Mouse (Mus musculus): ENCODE results near the gene Babam2. TPM values are rescaled to one million over a fixed set of nuclear protein-coding genes. Genes with fewer than 3 reads are reported as not detected.

Babam2 gene
- total RNA-seq, 2 experiments from 2014 or later: 24.9 to 30.9 TPM

DNA sequence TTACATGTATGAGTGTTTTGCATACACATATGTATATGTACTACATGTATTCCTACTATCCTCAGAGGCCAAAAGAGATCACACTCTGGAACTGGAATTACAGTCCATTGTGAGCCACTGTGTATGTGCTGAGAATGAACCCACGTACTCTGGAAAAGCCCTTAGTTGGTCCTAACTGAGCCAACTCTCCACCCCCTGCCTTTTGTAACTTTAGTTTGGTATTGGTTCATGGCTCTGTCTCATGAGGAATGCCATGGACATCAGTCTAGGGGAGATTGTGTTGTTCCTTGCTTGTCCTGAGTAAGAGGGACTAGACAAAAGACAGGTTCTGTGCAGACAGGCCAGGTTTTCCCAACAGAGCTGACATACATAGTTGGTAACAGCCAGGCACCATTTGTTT lies 177.1 kb downstream of the Babam2 start:
- DNase-seq: no peak
- intact Hi-C loops (cut with DNase I): no loop called here

DNA sequence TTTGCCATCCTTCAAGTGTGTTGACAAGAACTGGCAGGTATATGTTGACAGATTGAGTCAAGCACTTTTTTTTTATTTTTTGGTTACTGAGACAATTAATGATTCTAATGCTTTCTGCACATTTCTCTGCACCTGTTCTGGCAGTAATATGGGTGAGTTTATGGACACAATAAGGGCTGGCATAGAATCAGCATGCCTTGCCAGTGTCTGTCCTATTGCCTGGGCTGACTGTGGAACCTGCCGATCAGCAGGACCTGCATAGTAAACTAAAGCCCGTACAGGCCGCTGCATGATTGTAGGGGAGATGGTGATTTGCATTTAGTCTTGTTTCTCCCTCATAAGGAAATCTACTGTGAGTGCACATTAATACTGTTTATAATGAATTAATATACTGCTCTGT lies 178.0 kb downstream of the Babam2 start:
- intact Hi-C loops (cut with DNase I): no loop called here
- DNase-seq: no peak

DNA sequence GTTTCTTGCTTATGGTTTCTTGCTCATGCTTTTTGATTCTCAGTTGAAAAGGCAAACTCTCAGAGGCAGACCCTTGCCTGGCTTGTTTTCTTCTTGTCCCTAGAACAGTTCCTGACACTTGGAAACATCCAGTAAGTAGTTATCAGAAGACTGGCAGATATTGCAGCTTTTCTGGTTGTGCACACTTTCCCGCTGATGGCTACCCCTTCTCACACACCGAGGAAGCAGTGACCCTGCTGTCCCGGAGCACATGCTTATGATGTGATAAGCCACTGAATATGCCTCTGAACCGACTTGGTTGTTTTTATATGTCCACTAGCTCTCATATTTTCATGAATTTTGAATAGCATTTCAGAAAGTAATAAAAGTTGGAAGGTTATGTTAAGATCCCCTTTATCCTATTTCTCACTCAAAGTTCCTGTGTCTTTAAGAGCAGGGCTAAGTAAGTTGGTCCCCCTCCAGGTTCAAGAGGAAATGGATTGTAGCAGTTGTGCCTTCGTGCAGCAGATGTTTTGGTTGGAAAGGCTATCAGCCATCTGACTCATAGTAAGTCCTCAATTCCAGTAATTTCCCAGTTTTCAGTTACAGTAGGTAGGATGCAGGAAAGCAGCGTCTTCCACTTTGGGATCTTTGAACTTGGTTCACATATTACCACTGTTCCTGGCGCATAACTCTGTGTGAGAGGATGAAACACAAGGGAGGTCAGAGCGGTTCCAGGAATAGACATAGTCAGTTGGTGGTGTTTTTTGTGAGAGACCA lies 178.9 kb downstream of the Babam2 start:
- intact Hi-C loops (cut with DNase I): no loop called here
- no peak for DNase-seq

DNA sequence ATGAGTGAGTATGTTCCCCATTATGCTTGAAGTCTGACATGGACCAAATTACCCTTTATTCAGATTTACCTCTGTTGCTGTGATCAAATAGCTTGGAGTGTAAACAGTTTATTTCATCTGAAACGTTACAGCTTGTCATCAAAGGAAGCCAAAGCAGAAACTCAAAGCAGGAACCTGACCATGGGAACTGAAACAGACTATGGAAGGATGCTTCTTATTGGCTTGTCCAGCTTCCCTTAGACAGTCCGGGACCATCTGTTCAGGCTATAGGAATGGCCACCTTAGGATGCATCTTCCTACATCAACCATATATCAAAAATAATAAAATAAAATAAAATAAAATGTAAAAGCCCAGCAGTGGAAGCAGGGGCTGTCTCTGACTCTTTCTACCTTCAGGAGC lies 183.0 kb downstream of the Babam2 start:
- DNase-seq: no peak
- intact Hi-C loops (cut with DNase I): no loop called here

DNA sequence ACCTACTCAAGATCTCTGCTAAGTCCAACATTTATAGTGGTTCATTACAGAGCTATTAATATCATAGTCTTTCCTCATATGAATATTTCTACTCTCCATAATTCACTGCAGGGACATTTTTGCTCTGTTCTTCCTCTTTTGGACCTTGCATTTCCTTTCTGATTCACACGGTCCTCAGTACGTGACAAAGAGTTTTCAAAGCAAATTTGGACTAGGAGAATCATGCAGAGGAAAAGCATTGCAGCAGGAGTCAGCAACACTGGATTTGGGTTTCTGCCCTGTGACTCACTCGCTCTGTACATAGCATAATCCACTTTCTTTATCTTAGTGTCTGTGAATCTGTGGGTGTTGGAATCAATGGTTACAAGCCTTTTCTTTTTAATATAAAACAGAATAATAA lies 184.8 kb downstream of the Babam2 start:
- intact Hi-C loops (cut with DNase I): no loop called here

DNA sequence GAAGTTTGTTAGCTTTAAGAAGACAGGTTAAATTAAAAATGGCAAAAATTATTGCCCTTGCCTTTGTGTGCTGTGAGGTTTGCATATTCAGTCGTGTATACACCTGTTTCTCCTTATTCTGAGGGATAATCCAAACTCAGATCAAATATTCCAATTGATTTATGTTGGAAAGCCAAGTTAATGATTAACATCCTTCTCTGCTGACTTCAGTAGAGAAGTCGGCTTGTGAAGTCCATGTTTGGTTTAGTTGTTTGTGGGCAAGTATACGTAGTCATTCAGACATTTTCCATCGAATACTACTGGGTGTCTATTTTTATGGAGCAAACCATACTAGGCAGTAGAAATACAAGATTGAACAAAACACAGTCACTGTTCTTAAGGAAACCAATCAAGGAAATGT lies 187.5 kb downstream of the Babam2 start:
- DNase-seq: no peak
- intact Hi-C loops (cut with DNase I): no loop called here

More for the DNA sequence above, 184.8 kb downstream of the Babam2 start:
- DNase-seq: no peak

DNA sequence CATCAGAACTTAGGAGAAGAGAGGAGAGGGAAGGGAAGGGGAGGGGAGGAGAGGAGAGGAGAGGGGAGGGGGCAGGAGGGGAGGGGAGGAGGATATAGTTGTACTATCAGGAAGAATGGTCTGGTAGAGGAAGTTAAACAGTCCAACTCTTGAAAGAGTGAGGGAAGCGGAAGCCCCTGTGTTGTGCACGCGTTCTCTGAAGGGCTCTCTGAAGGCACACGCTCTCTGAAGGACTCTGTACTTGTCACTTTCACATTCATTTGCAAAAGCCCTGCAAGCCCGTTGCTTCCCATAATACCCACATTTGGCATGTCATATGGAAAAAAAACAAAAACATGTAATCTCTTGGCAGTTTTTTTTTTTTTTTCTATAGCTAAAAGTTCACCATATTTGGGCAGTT lies 190.1 kb downstream of the Babam2 start:
- intact Hi-C loops (cut with DNase I): no loop called here
- DNase-seq: no peak

DNA sequence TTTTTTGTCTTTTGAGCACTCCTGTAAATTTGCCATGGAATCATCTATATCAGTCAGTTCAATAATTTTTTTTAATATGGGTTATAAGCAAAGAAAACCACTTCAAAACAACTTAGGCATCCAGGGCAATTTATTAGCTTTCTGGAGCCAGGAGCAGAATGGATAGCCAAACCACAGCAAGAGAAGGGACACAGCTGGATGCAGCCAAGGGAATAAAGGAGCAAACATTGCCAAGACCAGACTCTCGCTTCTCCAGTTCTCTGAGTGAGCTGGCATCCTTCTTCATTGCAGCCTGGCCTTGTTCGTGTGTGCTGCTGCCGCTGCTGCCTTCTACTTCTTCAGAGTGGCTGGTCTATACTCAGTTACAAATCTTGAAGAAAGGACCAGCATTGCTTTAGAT lies 190.9 kb downstream of the Babam2 start:
- DNase-seq: no peak
- intact Hi-C loops (cut with DNase I): no loop called here

DNA sequence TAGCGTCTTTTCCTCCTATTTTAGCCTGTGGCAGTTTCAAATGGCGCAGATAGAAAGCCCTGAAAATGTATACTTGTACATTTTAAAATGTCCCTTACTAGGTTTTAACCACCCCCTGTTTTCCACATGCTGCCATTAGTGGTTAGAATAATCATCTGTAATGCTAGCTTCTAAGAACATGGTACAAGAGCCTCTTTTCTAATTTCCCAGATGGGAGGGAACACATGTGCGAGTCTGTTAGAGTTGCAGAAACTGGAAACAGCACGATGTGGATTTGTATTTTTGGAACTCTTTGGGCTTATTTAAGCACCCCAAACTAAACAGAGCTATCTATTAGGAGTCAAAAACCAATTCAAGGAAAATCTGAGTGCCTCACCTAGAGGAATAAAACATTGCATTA lies 195.1 kb downstream of the Babam2 start:
- DNase-seq: no peak
- intact Hi-C loops (cut with DNase I): no loop called here

DNA sequence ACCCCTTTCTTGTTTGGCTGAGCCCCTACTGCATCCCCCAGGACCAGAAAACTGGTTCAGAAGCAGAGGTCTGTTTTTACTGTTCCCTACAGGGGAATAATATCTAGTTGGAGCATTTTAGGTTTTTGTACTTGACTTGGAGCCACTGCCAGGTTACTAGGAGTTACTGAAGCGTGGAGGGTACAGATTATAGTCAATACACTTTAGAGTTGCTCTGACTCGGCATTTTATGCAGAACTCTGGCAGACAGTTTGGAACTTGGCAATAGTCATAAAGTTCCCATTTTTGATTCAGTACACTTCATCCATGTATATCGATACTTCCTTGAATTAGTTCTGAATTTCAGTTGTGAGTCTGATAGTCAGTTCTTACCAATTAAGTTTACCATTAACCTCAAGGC lies 202.4 kb downstream of the Babam2 start:
- intact Hi-C loops (cut with DNase I): no loop called here
- DNase-seq: no peak

DNA sequence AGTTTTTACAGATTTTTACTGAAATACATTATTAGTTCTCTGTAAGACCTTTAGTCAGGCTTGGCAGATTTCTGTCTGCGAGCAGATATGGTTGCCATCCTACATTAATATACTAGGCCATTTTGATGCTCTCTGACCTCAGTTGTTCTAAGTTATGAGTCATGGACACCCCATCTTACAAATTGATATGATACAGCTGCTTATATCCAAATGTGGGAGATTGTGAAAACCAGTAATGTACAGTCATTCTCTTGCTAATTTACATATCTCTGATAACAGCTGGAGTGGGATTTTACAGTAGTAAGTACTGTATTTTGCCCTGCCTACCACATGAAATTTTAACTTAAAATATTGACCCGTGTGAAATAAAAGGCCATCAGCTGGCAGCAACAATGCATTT lies 204.7 kb downstream of the Babam2 start:
- DNase-seq: no peak
- intact Hi-C loops (cut with DNase I): no loop called here

DNA sequence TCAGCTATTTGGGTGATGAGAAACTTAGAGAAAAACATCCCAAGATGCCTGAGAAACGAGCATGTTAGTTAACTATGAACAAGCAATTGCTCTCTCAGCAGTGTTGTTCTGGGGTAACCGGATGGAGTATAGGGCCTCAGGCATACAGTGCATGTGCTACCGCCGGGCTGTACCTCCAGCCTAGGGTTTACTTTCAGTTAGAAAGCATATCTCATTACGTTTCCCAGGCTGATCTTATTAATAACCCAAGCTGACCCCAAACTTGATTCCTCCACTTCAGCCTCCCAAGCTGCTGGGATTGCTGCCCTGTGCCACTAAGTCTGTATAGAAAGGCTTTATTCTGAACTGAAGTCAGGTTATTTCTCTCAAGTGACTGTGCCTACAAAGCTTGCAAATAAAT lies 205.4 kb downstream of the Babam2 start:
- no peak for DNase-seq
- intact Hi-C loops (cut with DNase I): no loop called here

DNA sequence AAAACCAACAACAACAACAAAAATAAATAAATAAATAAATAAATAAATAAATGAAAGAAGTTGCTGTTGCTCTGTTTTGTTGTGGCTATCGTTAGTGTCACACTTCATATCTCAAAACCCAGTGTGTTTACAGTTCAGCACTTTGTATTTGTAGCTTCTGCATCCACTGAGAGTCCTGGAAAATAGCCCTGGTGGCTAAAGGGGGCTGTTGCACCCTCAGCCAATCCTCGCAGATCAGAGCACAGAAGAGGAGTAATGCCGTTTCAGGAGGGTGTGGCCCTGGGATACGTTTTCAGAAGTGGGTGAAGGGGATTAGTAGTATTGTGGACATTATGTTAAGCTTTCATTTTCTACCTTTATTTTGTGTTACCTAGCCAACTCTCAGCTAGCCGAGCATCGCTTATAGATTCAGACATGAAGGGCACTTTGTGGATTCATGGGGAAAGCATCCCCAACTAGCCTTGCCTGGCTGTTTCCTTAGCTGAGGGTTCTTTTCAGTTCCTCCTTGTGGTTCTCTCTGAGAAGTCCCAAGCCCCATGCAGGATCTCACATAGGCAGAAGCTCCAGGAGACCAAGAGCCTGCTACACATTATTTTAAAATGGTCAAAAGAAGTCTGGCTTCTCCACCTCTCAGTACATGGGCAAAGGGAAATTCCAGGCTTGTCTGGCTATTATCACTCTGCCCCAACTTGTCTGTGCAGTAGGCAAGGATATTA lies 207.6 kb downstream of the Babam2 start:
- no peak for DNase-seq

DNA sequence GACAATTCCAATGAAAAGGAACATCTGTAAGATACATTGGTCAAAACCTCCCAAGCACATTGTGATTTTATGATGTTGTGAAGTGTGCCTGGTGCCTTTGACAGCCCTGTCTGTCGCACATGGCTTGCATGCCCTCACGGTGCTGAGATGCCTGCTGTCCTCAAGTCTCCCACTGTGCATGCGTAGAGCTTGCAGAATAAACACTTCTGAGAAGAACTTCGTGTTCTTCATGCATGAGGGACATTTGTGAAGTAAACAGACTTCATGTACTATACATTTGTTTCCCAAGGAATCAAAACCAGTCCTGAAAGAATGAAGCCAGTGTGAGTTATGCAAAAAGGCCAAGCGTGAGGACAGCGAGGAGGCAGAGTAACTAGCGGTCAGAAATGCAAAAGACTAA lies 208.3 kb downstream of the Babam2 start:
- no peak for DNase-seq
- intact Hi-C loops (cut with DNase I): no loop called here

More for the DNA sequence above, 207.6 kb downstream of the Babam2 start:
- intact Hi-C loops (cut with DNase I): no loop called here

DNA sequence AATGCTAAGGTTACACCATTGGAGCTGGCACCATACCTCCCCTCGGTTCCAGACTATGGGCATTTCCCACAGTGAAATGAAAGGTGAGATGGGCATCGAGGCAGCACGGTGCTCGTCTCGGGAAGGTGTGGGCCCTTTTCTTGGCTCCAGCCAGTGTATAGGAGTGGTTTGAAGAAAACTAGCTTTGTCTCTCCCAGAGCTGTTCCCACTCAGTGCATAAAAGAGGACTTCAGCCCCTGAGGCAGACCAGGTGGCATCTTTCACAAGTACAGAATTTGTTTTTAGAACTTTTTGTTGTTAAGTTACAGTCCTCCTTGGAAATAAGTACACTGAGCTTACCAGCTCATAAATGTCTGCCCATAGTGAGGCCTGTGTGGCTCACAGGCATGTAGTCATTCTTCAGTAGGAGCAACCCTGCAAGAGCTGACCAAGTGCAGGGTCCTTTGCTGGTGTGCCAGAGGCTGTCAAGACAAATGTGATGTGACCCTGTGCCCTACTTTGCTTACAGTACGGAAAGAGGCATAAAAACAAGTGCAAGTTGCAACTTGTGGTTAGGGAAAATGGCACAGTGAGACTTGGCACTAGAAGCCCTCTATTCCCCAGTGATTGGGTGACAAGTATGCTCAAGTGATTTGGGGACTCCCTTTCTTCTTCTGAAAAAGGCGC lies 208.9 kb downstream of the Babam2 start:
- DNase-seq: no peak
- intact Hi-C loops (cut with DNase I): no loop called here

DNA sequence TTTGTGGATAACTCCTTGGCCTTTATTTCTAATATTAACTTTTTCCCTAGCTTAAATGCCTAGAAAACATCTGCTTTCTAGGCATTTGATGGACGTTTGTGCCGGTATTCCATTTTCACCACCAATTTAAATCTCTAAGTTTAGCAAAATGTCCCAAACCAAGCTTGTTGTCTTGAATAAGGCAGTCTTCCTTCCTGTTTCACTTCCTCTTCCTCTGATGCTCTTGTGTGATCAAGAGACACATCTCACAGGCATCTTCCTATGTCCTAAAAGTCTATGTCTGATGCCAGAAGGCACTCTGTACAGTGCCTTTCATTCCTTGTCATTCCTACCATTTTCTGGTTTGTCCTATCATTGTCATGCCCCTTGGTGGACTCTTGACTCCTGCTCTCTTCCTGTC lies 210.5 kb downstream of the Babam2 start:
- intact Hi-C loops (cut with DNase I): no loop called here
- DNase-seq: no peak

DNA sequence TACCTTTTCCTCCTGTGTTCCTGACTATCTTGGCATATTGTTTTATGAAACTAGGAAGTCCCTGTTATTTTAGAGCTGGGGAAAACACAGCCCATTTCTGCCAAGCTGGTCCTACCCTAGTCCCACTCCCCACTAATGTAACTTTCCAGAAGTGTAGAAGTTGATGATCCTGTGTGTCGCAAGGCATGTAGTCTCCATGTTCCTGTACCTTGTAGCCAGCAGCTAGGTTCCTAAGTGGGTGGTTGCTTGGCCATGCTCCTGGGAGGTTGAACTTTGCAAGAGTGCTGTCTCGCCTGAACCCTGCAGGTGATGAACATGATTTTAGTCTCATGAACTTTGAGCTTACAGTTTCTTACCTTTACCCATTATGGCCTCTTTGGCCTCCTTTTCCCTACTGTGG lies 211.3 kb downstream of the Babam2 start:
- no peak for DNase-seq
- intact Hi-C loops (cut with DNase I): no loop called here

DNA sequence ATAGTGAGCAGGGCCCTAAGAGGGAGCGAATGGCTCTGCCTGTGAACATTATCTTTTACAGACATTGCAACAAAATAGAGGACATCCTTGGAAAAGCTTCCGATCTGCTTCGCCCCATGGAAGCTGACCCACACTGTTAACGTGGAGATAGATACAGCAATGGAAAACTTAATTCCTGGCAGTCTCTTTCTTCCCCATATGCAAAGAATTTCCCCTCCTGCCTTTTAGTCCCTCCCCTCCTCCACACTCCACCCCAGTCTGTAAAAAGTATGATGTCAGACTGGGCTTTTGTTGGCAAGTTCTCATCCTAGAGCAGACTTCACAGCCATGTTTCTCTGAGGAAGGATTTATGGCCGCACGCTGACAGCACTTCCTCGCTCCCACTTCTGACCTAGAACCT lies 218.8 kb downstream of the Babam2 start:
- intact Hi-C loops (cut with DNase I): no loop called here

DNA sequence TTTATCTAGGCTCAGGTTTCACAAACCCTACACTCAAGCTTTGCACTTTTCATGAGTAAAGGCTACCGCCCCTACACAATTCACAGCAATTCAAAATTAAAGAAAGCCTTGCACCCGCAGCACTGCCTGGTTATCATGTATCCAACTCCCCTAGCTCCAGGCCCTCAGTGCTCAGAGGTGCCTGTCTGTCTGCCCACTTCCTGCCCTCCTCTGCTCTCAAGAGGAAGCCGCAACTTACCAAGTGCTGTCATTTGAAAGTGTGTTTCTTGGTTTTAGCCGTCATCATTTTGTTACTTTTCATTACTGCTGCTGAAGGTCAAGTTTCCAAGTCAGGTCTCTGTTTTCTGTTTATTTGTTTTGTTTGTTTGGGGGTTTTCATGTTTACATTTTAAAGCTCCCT lies 221.1 kb downstream of the Babam2 start:
- intact Hi-C loops (cut with DNase I): no loop called here
- DNase-seq: no peak

More for the DNA sequence above, 218.8 kb downstream of the Babam2 start:
- no peak for DNase-seq

DNA sequence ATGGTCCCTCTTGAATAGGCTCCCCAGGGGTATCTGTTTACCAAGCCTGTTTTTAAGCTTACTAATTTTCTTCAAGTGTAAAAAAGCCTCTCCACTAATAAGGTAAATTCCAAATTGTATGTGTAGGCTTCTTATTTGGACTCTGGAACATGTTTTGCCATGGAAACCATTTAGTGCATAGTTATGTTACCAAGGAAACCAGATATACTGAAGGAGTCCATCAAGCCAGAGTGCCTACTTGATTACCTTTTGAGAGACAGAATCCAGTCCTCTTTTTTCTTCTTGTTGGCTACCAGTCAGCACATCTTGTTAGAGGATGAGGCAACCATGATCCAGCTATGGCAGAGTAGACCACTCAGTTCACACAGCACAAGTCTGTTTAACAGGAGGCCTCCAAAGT lies 222.6 kb downstream of the Babam2 start:
- intact Hi-C loops (cut with DNase I): no loop called here
- no peak for DNase-seq

DNA sequence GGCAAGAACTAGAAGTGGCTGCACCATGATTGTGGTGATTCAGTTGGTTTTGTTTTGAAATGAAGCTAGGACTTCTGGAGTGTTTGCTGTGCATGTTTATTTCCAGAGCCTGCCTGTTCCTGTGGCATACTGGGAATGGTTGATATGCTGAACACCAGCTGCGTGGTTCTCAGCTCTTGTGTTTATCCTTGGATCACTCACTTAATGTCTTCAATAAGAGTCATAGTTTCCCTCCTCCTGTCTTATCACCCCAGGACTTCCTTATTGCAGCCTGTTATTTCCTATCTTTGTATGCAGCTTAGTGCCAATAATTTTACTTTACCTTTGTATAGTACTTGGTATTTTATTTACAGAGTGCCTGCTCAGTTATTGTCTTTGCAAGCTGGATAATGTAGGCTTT lies 223.4 kb downstream of the Babam2 start:
- no peak for DNase-seq
- intact Hi-C loops (cut with DNase I): no loop called here

DNA sequence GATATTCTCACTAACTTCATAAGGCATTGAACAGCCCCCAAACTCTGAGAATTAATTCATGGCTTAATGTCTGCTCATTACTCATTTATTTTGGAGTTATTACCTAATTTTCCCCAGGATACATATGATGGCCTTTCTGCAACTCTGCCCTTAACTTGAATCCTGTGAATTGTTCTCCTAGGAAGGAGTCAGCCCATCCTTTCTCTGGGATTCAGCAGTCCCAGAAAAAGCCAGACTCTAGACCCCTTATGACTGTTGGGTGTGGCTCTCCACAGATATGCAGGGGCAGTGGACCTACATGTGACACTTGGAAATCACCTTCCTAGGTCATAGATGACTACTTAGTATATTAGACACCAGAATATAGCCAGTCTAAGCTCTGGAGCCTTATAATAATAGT lies 226.6 kb downstream of the Babam2 start:
- no peak for DNase-seq
- intact Hi-C loops (cut with DNase I): no loop called here

Data from gastrocnemius, postnatal 36 days (tissue).